Mouse (Mus musculus) ES-CJ7 (cell line): ENCODE results near the gene Tbc1d30.
A peak's percentile ranks its signal among the peaks of the same experiment; 100 is the strongest.

Experiments
- DNase-seq: peaks from one replicate; pipeline ENCODE4 v3.0.0; 2011; ENCODE audit warnings: low read depth, low spot score

The Tbc1d30 gene

GRCm38 (mm10) chr10:121268771-121269170 is 82.3 kb downstream of the Tbc1d30 start:
- no peak for DNase-seq

- no peak for DNase-seq
Measured at GRCm38 (mm10) chr10:121264204-121264575, 86.9 kb downstream of the Tbc1d30 start.

DNA sequence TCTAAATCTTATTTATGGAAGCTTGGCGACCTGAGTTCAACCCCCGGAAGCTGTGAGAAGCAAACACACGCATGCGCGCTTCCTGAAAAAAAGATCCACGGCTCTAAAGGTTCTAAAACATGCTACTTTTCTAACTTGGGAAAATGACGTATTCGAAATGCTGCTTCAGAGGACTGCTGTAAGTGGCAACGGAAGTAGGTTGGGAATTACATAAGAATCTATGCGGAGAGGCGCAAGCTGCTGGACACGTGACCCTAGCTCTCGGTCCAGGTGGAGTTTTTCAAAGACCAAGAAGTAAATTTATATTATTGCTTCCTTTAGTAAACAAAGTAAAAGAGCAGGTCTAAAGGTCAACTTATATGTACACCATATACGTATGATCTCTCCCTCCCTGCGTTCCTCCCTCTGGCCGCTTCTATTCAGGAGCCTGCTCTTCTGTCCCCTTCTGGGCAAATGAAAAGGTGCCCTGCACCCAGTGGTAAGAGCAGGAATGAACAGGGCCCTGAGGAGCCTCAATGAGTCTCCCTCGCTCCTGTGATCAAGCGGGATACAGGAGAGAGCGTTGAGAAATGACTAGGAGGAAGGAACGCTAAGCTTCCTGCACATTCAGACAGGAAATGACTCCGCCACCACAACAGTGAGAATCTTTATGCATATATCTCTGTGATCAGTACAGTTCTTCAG is 87.4 kb downstream of the Tbc1d30 start:
- DNase-seq, result no peak

DNA sequence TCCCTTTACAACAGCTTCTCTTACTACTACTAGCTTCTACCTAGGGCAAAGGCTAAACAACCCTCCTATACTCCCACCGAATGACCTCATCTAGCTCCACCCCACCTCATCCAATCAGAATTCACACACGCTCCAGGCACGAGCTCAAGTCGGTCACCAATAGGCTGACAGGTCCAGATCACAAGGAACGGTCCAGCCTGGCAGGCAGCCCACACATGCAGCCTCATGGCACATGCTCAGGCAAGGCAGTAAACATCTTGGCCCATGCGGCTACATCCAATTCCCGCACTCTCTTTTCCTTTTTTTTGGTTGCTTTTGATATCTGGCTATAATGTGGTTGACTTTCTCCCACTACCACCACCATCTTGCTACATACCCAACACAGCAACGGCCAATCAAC is 88.9 kb downstream of the Tbc1d30 start:
- DNase-seq, result no peak

- DNase-seq, result no peak
Measured at GRCm38 (mm10) chr10:121261036-121261592, 90.0 kb downstream of the Tbc1d30 start.

DNA sequence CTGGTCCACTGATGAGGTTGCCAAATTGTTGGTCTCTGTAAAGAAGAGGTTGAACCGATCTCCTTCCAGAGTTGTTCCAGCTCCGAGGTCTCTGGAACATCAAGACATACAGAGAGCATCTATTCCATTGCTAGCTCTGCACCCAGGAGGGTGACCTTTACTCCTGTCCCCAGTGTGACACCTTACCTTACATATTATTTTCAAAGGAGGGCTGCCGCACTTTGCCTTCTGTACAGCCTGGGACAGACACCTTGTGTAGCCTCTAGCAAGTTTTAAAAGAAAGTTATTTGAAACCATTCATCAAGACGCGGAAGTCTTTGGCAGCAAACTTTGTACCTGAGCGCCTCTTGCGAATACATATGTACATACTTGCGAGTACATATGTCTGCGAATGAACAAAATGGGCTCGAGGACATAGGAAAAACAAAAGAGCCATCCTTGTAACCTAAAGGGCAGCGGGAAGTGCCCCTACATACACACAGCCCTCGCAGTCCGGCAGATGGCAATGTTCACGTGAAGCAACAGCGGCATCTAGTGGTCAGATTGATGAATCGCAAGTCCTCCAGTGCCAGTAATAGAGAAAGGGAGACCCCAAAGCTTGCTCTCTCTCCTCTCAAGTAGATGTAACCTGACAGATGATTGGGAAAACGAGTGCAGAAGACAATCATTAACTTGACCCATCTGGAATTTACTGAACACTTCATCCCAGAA is 94.8 kb downstream of the Tbc1d30 start:
- peak; percentile 68 for DNase-seq

DNA sequence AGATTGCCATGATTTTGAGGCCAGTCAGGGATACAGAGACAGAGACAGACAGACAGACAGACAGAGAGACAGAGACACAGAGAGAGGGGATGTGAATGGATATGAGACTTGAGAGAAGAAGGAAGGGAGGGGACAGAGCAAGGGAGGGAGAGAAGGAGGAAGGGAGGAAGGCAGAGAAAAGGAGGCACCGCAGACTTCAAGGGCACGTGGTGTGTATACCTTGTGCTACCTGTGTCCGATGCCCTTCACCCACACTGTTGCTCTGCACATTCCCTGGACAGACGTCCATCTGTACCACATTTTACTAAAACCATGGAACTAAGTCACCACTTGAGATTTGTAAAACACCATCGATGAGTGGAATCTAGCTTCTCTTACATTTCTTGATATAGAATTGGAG is 95.6 kb downstream of the Tbc1d30 start:
- no peak for DNase-seq

GRCm38 (mm10) chr10:121254343-121254742 is 96.7 kb downstream of the Tbc1d30 start:
- no peak for DNase-seq

GRCm38 (mm10) chr10:121252781-121253180 is 98.3 kb downstream of the Tbc1d30 start:
- peak; percentile 14 for DNase-seq

DNA sequence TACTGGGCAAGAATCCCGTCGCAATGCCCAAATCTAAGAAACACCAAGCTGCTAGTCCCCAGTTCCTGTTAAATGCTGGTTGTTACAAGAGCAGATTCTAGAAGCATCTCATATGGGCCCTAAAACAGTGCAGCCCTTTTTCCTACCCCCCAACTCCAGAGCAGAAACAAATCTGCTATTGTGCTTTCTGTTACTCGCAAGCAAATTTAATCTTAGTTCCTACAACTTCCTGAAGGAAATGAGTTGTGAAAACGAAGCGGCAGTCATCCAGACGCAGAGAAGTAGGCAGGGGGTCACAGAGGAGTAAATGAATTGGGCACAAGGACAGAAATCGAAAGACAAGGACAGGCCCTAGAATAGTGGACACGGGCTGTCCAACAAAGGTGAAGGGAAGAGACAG is 99.9 kb downstream of the Tbc1d30 start:
- DNase-seq, result no peak

DNA sequence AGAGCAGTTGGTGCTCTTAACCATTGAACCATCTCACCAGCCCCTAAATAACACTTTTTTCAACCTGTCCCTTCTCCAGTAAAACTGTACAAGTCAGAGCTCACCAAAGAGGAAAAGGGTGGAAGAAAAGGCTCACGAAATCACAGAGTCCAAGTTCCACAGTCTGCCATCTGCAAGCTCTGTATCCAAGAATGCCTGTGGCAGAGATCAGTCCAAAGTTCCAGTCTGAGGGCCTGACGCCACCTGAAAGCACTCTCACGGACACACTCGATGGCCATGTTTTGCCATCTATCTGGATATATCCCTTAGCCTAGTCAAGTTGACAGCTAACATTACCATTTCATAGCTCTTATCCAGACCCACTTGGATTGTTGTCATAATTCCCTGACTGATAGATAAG is 101.3 kb downstream of the Tbc1d30 start:
- no peak for DNase-seq

GRCm38 (mm10) chr10:121247545-121247944 is 103.5 kb downstream of the Tbc1d30 start:
- no peak for DNase-seq

- peak; percentile 21 for DNase-seq
Measured at GRCm38 (mm10) chr10:121246971-121247370, 104.1 kb downstream of the Tbc1d30 start.

DNA sequence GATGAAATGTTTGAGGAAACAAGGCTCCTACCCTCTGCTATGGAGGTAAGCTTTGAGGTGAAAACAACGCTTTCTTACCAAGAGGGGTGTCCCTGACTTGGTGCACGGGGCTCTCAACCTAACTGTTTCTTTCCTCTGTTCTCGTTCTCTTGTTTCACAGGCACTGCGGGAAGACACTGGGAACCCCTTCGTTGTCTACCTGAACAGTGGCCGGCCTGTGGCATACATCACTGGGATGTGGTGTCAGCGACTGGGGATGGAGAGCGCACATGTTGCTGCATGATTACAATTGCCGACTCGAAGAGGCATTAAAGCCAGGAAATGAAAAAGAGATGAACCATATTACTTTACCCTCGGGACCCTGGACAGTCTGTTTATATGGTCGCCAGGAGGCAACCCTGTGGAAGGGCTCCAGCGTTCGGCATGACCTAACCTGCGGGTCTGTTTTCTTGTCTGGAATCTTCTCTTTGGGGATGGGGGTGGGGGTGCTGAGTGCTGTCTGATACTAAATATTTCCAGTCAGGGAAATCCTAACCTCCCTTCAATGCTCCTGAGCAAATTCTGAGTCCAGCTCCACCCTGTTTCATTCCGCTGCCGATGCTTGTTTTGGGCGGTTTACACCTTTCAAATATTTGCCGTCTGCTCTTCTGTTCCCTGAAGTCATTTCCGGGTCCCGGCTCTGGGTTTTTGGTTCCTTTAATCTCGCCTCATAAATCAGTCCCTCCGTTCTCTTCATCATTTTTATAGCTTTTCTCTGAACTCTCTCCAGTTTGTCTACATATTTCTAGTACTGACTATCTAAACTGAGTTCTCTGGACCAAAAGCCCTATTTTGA is 107.5 kb downstream of the Tbc1d30 start:
- no peak for DNase-seq

- no peak for DNase-seq
Measured at GRCm38 (mm10) chr10:121242596-121242995, 108.5 kb downstream of the Tbc1d30 start.

GRCm38 (mm10) chr10:121239065-121239464 is 112.0 kb downstream of the Tbc1d30 start:
- DNase-seq, result no peak

DNA sequence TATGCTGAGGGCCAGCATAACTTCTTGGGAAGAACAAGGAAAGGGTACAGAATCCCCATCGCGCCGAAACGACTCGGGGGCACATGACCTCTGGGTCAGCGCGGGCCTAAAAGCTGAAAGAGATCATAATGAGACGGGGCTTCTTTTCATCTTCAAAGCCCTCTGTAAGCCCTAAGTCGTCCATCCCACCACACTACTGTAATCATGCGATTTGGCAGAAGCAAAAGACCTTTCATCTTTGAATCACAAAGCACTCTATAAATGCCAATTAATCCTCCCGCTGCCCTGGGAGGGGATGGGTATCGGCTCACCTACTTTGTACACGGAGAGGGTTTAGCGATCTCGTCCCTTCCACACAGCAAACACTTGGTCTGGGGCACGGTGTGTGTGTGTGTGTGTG is 112.5 kb downstream of the Tbc1d30 start:
- no peak for DNase-seq

DNA sequence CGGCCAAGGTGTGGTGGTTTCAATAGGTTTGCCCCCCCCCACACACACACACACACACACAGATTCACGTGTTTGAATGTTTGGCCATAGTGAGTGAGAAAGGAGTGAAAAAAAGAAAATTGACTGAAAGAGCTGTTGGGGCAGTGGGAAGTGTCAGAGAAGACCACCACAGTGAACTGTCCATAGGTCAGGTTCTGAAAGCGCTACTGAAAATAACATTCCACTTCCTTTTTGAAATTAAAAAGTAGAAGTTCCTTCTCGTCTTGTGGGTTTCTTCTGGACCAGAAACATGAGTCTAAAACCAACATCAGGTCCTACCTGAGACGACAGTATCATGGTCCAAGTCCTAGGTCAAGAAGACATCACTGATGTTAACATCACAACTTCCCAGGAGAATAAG is 113.7 kb downstream of the Tbc1d30 start:
- no peak for DNase-seq

DNA sequence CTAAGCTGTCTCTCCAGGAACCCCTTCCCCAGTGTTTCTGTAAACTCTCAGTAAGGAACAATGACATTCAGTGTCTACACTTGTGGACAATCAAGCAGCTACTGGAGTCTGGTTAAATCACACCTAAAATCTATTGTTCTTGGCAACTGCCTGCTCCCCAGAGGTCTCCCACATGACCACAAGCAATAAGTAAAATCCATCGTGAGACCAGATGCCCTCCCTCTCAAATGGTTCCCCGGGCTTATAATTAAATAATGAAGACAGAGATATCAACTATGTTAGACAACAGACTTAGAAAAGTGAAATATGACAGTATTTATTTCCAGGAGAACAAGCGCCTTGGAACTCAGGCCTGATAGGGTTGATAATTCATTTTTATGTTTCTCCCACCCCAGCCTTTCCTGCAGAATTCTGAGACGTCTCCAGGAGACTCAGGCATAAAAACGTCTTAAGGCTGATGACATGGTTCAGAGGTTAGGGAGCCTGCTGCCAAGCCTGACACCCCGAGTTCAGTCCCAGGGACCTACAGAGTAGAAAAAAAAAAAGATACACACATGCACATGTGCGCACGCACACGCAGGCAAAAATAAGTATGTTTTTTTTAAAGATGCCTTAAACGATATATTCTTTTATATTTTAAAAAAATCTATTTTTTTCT is 115.8 kb downstream of the Tbc1d30 start:
- no peak for DNase-seq

DNA sequence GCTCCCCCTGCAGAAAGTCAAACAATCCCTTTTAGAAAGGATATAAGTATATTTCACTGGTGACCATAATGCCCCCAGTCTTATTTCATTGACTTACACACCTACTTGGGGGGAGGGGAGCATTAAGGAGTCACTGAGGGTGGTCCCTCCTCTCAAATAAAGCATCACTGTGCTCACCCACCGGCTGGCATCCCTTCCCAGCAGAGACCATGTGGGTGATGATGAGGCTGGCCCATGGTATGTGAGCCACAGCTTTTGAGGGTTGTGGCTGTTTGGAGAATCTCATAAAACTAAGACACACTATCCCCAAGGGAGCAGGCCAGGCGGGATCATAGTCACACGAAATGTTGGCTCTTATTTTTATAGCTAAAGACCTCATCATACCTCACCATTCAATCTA is 116.6 kb downstream of the Tbc1d30 start:
- no peak for DNase-seq

- DNase-seq, result no peak
Measured at GRCm38 (mm10) chr10:121228422-121228953, 122.6 kb downstream of the Tbc1d30 start.
